Mouse (Mus musculus) erythroblast, adult 5-6 weeks (primary cell): Measurements from ENCODE around the gene Rnf144b. TPM values are rescaled to one million over a fixed set of nuclear protein-coding genes. Genes with fewer than 3 reads are reported as not detected.
A peak's percentile ranks its signal among the peaks of the same experiment; 100 is the strongest.

Experiments
- ATAC-seq: replicated peaks from 2 replicates; pipeline ENCODE4 v1.8.0; 2016; ENCODE audit warnings: moderate number of reproducible peaks, mild to moderate bottlenecking, moderate TSS enrichment, inconsistent platforms; ENCODE audit not compliant: poor library complexity, low FRiP score, severe bottlenecking
- total RNA-seq, 2 experiments: library from RNA; stranded (forward) in 1 of 2; stranded (reverse) in 1 of 2; fragments of 150-400 nt in 1 of 2; fragments of 200-764, 138-1000 nt in 1 of 2; gene quantifications; 2 replicates each; pipeline versions ENCODE4 v1.2.3 to v1.2.4; 2015 to 2017; ENCODE audit warnings: low replicate concordance in 2 of 2

The Rnf144b gene
- total RNA-seq (2015; ENCODE audit: low replicate concordance) (2.5 and 6.7 TPM in 2 replicates), total RNA-seq (2017; ENCODE audit: low replicate concordance) (3.1 and 4.9 TPM in 2 replicates)

- no peak for ATAC-seq
Observed at GRCm38 (mm10) chr13:47122537-47123430, at the start of gene Rnf144b. TSS of gene Rnf144b (plus strand) at chr13:47122656.

- ATAC-seq = no peak
Observed at GRCm38 (mm10) chr13:47076156-47076555, 46.3 kb upstream of the Rnf144b start.

GRCm38 (mm10) chr13:47077367-47077766, 45.1 kb upstream of the Rnf144b start:
- ATAC-seq = no peak

- ATAC-seq = no peak
Observed at GRCm38 (mm10) chr13:47078799-47079198, 43.7 kb upstream of the Rnf144b start.

- no peak for ATAC-seq
Observed at GRCm38 (mm10) chr13:47080905-47081505, 41.5 kb upstream of the Rnf144b start.

- no peak for ATAC-seq
Observed at GRCm38 (mm10) chr13:47088433-47088832, 34.0 kb upstream of the Rnf144b start.

- no peak for ATAC-seq
Observed at GRCm38 (mm10) chr13:47089271-47089670, 33.2 kb upstream of the Rnf144b start.

- ATAC-seq = no peak
Observed at GRCm38 (mm10) chr13:47093791-47094190, 28.7 kb upstream of the Rnf144b start.

- ATAC-seq = no peak
Observed at GRCm38 (mm10) chr13:47096591-47096990, 25.9 kb upstream of the Rnf144b start.

- ATAC-seq = no peak
Observed at GRCm38 (mm10) chr13:47099265-47099664, 23.2 kb upstream of the Rnf144b start.

- no peak for ATAC-seq
Observed at GRCm38 (mm10) chr13:47100587-47100986, 21.9 kb upstream of the Rnf144b start.

GRCm38 (mm10) chr13:47104146-47104545, 18.3 kb upstream of the Rnf144b start:
- ATAC-seq = no peak

GRCm38 (mm10) chr13:47104856-47105541, 17.5 kb upstream of the Rnf144b start:
- ATAC-seq = no peak

GRCm38 (mm10) chr13:47105711-47106579, 16.5 kb upstream of the Rnf144b start, which contains the start of gene Dek:
TSS of gene Dek (minus strand) at chr13:47106201.
- peak; percentile 43 for ATAC-seq

GRCm38 (mm10) chr13:47106580-47106888, 15.9 kb upstream of the Rnf144b start:
- no peak for ATAC-seq

- ATAC-seq = peak; percentile 63
Observed at GRCm38 (mm10) chr13:47109239-47109638, 13.2 kb upstream of the Rnf144b start.

GRCm38 (mm10) chr13:47111185-47111584, 11.3 kb upstream of the Rnf144b start:
- ATAC-seq = 0 out of 2 replicates have a peak, but pooled peaks have one; percentile 12

GRCm38 (mm10) chr13:47112056-47112455, 10.4 kb upstream of the Rnf144b start:
- ATAC-seq = peak; percentile 24

- peak; percentile 87 for ATAC-seq
Observed at GRCm38 (mm10) chr13:47112924-47113323, 9.5 kb upstream of the Rnf144b start.

- no peak for ATAC-seq
Observed at GRCm38 (mm10) chr13:47116000-47116399, 6.5 kb upstream of the Rnf144b start.
